Mouse (Mus musculus) gastrocnemius, adult 8-10 months (tissue): ENCODE measurements around the gene Mob3b. TPM values are rescaled to one million over a fixed set of nuclear protein-coding genes. Genes with fewer than 3 reads are reported as not detected.

Experiments
- DNase-seq, 2 experiments: peaks; one replicate each; pipeline ENCODE4 v3.0.0; 2022; ENCODE audit warnings: low spot score in 2 of 2
- total RNA-seq, 4 experiments: library from RNA; stranded (reverse); gene quantifications; 2 replicates each; pipeline ENCODE4 v1.2.4; 2022

Mob3b gene
- total RNA-seq, 4 experiments from 2014 or later: 0.19 to 1.5 (median 0.50) TPM

DNA sequence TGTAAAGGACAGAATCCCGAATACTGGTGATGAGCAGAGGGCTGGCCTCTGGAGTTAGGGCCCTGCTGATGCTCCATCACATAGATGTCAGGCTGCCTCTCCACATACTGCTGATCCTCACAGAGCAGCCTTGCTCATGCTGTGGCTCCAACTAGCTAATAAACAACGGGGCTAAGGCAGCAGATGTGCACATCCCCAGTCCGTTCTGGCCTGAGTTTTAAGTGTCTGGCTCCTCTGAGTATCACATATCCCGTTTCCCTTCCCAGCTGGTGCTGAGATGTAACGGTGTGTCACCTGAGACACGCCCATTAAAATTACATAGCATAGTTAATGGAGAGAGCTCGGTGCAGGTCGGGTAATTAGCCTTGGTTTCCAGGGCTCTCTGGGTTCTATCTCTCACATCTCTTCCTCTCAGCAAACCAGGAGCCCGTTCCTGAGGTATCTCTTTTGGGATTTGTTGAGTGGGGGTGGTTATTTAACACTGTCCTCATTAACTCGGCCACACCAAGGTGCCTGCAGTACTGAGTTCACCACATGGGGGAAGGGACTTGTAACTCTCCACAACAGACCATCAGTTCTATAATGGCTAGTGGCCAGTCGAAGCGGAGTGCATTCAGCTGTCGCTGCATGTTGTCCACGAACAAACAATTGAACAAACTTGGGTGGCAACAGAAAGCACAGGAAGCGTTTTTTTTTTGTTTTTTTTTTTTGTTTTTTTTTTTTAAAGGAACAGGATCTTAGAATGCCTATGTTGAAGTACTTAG, 92.0 kb downstream of the Mob3b start:
- DNase-seq: no peak

DNA sequence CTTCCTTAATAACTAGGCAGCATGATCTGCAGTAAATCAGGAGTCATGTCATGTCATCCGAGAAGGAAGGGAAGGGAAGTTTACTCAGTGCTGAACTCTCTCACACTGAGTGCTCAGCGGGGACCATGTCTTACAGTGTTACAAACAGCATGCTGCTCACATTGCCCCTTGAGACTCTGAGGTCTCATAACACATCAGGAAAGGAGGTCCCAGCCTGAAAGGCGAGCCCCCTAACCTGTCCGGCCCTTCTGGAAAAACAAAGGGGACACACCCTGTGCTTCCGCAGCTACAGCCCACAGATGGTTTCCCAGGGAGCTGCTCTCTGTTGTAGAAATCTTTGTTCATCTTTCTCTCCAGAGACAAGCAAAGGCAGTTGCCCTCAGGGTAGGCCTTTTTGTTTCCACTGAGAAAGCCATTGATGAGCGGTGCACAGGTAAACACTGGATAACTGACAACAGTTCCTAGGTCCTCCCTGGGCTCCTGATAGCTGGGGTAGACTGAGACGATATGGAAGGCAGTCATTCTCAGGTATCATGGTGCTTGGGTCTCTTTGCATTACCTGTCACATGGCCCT, 94.1 kb downstream of the Mob3b start:
- no peak for DNase-seq

DNA sequence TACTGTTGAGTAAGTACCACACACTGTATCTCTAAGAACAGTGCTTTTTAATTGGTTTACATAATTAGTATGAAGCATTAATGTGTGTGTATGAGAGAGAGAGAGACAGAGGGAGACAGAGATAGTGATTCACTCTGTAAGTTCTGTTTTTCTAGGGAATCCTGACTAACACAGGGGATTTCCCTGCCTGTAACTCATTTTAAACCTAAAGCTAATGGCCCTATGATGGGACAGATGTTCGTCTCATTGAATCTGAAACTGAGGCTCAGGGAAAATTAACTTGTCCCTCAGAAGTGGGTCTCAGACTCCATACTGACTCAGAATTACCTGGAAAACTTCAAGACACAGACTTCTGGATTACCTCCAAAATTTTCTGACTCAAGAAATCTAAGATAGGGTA, 96.3 kb downstream of the Mob3b start:
- no peak for DNase-seq

DNA sequence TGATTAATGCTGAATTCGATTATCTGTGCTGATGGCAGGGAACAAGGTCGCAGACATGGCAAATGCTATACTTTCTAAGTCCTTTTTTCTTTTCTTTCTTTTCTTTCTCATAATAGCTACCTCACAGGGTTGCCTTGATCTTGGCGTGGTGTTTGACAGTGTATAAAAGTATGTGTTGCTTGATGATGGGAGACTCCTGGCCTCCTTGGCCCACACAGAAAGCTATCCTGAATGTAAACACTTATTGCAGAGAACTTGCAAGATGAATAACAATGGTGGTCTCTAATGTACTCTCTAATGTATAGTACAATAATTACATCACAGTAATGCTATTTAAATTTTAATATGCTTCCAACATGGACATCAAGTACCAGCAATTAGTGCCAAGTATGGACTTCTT, 96.9 kb downstream of the Mob3b start:
- no peak for DNase-seq

DNA sequence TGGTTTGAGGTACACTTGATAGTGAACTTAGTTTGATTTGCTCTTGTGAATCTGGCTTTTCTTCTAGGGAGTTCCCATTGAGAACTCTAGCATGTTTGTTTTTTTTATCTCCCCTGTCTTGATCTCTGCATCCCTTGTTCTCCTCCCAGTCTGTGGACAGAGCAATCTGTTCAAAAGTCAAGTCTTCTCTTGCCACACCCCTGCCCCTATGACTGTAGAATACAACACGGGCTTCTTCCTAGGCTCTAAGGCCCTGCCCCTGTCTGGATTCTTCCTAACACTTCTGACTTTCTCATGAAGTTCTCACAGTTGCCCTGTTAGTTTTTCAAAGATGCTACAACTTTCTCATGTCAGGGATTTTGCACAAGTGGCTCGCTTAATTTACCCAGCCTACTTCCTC, 102.9 kb downstream of the Mob3b start:
- no peak for DNase-seq

DNA sequence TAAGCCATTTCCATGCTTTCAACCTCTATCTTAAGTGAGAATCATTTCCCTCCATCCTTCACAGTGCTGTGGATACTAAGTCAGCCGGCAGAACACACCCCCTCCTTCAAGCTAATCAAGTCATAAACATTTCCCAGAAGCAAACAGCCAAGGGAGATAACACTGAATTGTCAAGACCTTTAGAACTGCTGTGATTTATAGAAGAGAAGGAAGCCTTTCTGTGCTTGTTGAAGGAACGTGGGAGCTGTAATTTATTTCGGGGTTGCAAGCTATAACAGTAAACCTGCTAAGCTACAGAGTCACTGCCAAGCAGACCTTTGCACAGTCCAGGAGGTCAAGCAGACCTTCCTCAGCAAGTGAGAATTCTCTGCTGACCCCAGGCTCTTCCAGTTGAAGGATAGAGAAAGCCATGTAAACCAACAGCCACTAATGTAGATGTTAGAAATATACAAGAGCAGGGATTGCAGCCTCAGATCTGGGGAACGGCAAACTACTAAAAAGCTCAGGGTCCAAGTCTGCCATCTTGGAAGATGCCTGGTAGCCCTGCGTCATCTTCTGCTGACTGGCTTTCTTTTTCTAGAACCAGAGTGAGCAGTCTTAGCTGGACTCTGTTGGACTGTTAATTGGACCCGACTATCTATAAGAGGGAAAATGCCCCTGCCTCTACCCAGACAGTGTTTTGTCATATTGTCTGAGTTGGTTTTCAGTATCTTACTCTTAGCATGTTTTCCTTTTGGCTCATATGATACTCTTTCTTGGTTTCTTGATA, 104.9 kb downstream of the Mob3b start:
- DNase-seq: no peak

DNA sequence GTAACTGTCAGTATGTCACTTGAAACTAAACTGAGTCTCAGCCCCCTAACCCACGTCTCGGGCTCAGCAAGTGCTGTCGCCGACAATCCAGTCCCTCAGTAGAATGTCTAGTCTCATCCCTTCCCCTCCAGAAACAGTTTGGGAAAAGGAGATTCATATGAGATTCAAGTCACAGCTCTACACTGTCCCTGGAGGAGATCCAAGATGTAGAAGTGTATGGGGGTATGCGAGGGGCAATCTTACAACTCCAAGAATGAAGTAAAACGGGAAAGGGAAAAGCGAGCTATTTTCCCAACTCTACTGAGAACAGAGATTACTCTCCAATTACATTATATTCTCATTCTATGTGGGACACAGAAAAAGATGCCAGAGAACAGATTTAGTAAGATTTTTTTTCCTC, 106.1 kb downstream of the Mob3b start:
- no peak for DNase-seq

DNA sequence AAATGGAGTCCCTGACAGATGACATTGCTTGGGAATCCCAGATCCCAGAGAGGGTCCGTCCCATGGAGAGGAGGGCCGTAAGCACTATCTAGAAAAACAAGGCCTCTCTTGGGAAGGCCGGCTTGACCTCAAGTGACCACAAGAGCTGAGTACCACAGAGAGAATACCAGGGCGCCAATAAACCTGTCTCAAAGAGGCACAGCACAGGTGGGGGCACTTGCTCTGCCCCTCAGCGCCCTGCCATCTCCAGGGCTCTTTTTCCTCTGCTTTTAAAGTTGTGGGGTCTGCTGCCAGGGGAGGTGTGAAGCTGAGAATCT, 107.6 kb downstream of the Mob3b start:
- DNase-seq: no peak

DNA sequence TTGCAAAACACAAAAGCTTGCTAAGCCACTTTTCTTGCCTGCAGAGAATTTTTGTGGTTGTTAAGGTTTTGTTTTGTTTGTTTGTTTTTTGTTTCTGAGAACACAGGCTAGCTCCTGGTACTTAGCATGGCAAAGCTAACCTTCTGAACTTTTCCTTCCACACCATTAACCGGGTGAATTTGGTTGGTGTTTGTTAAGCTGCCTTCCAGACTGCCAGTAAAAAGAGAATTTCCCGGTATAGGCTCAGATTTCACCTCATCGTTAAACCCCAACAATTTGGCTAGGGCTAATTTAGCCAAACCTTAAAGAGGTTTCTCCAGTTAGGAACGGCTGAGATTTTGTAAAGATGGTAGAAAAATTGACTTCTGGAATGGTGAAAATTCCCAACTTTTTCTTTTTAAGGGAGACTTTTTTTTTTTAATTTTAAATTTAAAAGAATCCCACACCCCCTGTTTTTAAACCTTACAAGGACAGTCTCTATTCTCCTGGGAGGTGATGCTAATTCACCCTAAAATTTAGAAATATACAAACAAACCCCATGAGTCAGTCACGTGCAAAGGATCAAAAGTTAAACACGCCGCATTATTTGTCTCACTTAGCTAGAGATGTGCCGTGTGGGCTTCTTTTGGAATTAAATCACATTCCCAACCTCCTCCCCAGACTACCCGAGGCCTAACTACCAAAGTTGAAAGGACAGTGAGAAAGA, 108.1 kb downstream of the Mob3b start:
- no peak for DNase-seq

DNA sequence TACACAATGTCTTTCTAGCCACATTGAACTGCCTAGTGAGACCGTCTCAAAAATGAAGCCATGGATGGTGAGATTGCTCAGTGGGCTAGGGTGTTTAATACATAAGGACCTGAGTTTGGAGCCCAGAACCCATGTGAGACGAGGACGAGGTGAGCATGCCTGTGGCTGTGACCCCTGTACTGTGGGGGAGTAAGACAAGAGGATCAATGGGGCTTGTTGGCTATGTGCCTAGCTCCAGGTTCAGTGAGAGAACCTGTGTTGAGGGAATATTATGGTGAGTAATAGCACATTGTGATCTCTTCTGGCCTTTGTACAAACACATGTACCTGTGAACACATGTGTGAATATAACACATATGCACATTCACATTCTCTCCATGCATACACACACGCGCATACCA, 116.4 kb downstream of the Mob3b start:
- no peak for DNase-seq

DNA sequence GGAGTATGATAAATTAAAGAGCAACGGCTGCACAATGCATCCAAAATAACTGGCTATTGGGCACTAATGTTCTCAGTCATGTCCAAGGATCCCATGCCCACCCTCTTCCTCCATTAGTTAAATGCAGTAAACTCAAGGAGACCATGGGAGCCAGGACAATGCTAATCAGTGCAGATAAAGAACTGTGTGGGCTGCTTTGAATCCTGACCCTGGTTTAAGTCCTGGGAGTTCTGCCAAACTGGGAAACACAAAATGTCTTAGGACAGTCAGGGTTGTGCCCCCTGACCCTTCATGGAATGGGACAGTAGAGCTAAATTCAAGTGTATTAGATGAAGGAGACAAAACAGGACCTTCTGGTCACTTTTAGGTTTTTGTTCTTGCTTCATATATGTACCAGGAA, 117.0 kb downstream of the Mob3b start:
- no peak for DNase-seq

DNA sequence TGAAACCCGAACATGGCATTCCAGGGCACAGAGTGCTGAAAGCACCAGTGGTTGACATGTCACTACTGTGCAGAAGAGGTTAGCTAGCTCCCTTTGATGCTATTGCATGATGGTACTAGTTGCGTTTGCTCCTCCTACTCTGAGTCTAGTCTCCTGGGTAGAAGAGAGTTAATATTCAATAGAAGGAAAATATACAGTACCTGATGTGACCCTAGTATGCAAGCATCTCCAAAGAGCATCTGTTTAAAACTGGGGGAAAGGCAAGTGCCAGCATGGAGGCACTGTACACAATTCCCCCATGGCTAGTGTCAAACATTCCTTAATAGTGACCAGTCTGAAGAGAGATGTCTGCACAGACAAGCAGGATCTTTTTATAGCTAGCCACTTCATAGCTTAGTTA, 119.5 kb downstream of the Mob3b start:
- no peak for DNase-seq

DNA sequence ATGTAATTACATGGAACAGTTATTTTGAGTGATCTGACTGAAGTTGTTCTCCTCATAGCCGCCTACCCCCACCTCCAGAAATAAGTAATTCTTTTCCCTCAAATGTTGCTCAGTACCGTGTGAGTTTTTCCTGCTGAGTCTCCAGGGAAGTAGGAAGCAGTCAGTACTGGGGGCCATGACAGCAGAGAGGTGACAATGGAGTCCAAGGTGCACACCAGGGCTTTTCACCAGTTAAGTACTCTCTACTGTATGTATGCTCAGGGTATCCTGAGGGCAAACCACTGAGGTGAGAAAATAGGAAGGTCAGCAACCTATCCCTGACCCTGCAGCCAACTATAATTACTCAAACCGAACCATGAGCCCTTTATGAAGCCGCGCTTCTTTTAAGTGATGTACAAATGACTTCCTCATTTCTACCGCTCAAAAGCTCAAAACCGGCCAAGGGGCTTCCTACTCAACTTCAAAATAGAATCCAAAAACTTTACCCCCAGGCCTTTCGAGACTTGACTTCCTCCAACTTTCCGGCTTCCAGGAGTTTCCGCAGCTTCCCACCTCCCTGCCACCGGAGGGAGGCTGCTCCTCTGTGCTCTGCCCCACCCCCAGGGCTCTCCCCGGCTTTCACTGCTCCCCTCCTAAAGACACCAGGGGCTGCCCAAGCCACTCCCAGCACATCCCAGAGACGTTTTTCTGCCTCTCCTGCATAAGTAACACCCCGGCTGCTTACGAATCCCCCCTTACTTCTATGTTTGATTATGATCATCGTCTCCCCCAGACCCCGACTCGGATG, 122.6 kb downstream of the Mob3b start:
- DNase-seq: no peak

DNA sequence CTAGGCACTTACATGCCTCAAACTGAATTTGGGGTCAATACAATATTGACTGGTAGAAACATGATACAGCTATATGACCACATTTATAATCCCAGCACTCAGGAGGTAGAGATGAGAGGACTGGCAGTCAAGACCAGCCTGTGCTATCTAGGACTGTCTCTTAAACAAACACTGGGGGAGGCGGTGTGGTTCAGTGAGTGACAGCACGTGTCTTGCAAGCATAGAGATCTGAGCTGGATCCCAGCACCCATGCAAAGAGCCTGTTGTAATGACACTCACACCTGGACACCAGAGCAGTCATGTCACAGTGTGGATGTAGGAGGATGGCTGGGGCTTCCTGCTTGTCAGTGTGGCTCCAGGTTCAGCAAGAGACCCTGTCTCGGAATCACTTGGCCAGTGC, 124.5 kb downstream of the Mob3b start:
- no peak for DNase-seq

DNA sequence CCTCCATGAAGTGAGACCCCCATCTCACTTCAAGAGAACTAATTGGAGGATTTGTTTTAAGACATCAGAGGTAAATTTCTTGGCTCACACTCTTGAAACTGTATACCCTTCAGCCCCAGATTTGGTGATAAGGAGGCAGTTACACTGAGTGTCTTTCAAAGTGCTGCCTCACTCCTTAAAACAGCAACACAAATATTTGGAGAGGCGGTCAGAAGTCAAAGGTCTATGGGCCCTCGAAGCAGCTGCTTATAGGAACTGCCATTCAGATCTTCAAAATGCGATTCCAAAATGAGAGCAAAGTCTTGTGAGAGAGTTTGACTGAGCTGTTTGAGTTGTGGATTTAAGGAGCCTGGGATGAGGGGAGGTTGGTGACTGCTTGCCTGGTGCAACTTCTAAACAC, 125.7 kb downstream of the Mob3b start:
- no peak for DNase-seq

DNA sequence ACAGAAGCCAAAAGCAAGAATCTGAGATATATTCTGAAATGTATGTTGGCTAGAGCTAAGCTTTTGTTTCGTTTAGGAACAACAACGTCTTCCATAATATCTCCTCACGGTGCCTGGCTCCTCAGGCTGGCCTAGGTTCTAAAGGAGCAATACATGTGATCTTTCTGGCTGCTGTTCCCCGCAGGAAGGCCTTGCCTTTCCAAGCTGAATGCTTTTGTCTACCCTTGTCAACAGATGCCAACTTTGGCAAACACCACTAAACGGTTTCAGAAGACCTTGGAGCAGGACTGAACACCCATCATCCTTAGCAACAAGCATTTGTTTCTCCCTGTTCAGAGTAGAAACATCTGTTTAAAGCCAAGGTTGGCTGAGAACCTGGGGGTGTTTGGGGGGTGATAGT, 126.1 kb downstream of the Mob3b start:
- no peak for DNase-seq

DNA sequence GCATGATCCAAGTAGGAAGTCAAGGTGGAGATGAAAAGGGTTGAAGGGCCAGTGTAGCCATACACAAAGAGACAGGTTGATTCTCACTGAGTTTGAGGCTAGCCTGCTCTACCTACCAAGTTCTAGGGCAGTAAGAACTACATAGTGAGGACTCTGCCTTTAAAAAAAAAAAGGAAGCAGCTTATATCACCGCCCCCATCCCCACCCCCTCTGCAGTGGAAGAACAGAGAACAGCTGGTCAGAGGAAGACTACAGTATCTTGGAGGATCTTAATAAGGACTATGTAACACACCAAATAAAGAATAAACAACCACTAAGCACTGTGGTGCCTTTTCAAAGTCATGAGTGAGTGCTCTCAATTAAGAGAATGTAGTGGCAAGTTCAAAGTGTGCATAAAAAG, 138.9 kb downstream of the Mob3b start:
- DNase-seq: no peak

DNA sequence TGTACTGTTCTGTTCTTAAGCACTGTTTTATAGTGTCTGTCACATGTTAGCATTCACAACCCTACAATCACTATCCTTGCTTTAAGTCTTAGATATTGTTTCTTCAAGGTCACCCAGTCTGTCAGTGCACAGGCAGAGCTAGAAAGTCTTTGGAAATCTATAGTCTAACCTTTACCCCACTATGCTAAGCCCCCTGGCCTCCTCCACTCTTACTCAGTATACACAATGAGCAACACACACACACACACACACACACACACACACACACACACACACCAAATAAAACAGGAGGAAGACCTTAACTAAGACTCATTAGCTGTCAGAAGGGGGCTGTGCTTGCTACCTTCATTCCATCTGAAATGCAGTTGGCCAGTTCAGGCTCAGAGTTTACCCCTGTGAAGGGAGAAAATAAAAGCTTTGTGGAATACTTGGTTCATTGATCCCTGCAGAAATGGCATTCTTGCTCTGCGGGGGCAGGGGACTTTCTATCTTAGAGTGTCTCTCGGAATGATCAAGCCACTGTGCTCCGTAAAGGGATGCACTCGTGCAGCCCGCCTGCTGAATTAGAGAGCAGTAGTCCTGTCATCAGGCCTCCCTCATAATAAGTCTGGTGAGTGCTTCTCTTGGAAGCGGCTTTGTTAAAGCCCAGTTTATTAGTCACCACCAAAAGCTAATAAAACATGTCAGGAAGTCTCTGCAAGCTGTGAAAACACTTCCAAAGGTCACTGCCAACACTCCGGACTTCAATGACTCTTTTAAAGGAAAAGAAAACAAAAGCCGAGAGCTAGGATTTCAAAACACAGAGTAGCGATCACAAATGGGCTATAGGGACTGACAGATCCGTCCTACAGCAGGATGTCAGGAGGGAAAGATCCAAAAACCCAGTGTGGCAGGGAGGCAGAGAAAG, 144.6 kb downstream of the Mob3b start:
- DNase-seq: no peak

DNA sequence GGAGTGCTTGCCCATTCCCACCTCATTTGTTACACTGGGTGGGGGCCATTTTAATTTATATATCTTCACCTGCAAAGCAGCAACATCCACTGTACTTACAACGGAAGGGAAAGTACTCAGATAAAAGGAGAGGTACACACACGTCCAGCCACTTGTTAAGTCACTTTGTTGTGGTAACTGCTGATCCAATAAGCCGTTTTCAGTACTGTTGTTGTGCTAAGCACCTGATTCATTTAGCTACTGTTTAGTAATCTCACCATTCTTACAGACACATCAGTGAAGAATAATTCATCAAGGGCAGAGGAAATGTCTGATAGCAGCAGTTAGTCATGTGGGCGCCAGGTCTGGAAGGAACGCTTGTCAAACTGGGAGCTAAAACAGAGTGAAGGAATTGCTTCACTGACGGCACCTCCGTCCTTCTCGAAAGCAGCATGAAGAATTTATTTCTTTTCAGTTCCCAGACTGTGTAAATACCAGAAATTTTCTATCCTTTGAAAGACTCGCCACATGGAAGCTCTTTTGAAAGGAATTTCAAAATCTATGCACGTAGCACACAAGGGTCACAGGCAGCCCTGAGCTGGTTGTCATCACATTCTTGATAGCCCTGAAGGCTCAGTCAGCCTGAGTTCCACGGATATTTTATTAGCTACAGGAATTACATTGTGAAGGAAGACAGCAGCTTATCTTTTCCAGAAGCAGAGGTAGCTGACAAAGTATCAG, 150.6 kb downstream of the Mob3b start:
- no peak for DNase-seq

DNA sequence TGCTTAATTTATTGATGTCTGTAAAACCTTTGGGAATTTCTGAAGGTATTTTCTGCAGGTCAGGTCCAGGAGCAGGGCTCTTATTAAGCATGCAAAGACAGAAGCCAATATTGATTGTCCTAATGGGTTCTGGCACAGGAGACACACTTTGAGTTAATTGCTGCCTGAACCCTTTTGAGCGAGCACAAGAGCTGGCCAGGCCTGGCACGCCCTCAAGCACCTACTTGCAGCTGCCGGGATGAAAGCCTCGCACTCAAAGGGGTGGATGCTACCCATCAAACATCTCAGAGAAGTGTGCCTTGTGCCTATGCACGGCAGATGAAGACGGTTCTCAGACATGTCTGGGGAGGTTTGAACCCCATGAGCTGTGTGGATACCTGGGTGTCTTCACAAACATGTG, 151.2 kb downstream of the Mob3b start:
- no peak for DNase-seq
